Mouse (Mus musculus) midbrain, postnatal 0 days (tissue): ENCODE measurements around the gene Ost4. TPM values are rescaled to one million over a fixed set of nuclear protein-coding genes. Genes with fewer than 3 reads are reported as not detected.

Experiments
- ATAC-seq: fragments of 200-750 bp; cut with Nextera tagmentation; 2 replicates; pipeline ENCODE4 v1.8.0; 2017; ENCODE audit warnings: moderate number of reproducible peaks, mild to moderate bottlenecking, moderate TSS enrichment, moderate library complexity; ENCODE audit not compliant: low FRiP score
- DNase-seq: peaks from one replicate; pipeline ENCODE4 v3.0.0-alpha.2; 2015; ENCODE audit warnings: low spot score
- H3K27ac ChIP-seq: fragments of 300-500 bp; sonication (generic); 2 replicates; pipeline ENCODE4 v1.5.1; 2014; ENCODE audit warnings: low read depth, mild to moderate bottlenecking, low read length, mixed read lengths
- H3K27me3 ChIP-seq: fragments of 300-500 bp; sonication (generic); 2 replicates; pipeline ENCODE4 v1.6.1; 2014; ENCODE audit warnings: low read length, control low read depth, mixed read lengths; ENCODE audit not compliant: insufficient read depth
- H3K36me3 ChIP-seq: fragments of 300-500 bp; sonication (generic); 2 replicates; pipeline ENCODE4 v1.6.1; 2014; ENCODE audit warnings: low read length, control low read depth, mixed read lengths; ENCODE audit not compliant: insufficient read depth
- H3K4me1 ChIP-seq: fragments of 300-500 bp; sonication (generic); 2 replicates; pipeline ENCODE4 v1.6.1; 2014; ENCODE audit warnings: mild to moderate bottlenecking, control low read depth, antibody characterized with exemption, low read length, mixed read lengths; ENCODE audit not compliant: insufficient read depth
- H3K4me2 ChIP-seq: fragments of 300-500 bp; sonication (generic); 2 replicates; pipeline ENCODE4 v1.6.1; 2014; ENCODE audit warnings: low read depth, mild to moderate bottlenecking, low read length, mixed read lengths; ENCODE audit not compliant: poor library complexity, severe bottlenecking
- H3K4me3 ChIP-seq: fragments of 300-500 bp; sonication (generic); 2 replicates; pipeline ENCODE4 v1.5.1; 2014; ENCODE audit warnings: low read depth, mild to moderate bottlenecking, low read length, moderate library complexity
- H3K9ac ChIP-seq: fragments of 300-500 bp; sonication (generic); replicated peaks from 2 replicates; pipeline ENCODE4 v1.6.1; 2014; ENCODE audit warnings: mild to moderate bottlenecking, low read length, moderate library complexity, mixed read lengths; ENCODE audit not compliant: poor library complexity, severe bottlenecking
- H3K9me3 ChIP-seq: fragments of 300-500 bp; sonication (generic); 2 replicates; pipeline ENCODE4 v1.6.1; 2016; ENCODE audit warnings: low read length, control low read depth
- CTCF ChIP-seq: IDR thresholded peaks from 2 replicates; pipeline ENCODE4 v1.5.1; 2016; ENCODE audit warnings: antibody characterized with exemption, mild to moderate bottlenecking
- WGBS: fragments of 180-500 bp; shearing (Covaris S2); extraction: QIAGEN DNeasy Blood & Tissue Kit; methylation state at CpG from one replicate; pipeline ENCODE4 v1.1.7; 2014; 5-methylcytosine and 5-hydroxymethylcytosine counted together
- polyA plus RNA-seq: library from polyadenylated mRNA; unstranded; fragments of >200 nt; fragmentation: Nextera tagmentation; extraction: Ambion mirVana; gene quantifications from 2 replicates; pipeline ENCODE4 v1.2.1, GENCODE M21; 2015
- total RNA-seq: library from RNA; depleted of rRNA; stranded (reverse); fragments of >200 nt; gene quantifications from 2 replicates; pipeline ENCODE4 v1.2.3, GENCODE M21; 2014; rRNA removed

Ost4 gene
- total and polyA plus RNA-seq, 2 experiments from 2014 or later: 123 to 175 TPM

DNA sequence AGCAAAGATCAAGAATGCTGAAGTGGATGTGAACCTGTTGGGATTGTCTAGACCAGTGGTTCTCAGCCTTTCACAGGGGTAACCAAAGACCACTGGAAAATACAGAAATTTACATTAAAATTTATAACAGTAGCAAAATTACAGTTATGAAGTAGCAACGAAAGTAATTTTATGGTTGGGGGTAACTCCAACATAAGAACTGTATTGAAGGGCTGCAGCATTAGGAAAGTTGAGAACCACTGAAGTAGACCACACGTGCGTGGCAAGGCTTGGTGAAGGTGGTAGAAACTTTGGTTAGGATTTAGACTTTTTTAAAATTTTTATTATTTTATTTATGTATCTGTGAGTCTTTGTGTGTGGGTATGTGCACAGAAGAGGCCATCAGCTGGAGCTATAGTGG, 39.9 kb downstream of the Ost4 start, which contains the start of gene Tmem214:
Gene Tmem214 (plus strand): TSS at position 301 of the 400 bp plus-strand sequence.
- peak within 1 kb of the TSS; percentile 66 for H3K4me2 ChIP-seq
- H3K9ac ChIP-seq: no peak within 1 kb of the TSS
- no peak within 1 kb of the TSS for H3K27ac ChIP-seq
- TF ChIP-seq CTCF: no peak
- no peak for ATAC-seq
- no peak within 1 kb of the TSS for H3K4me3 ChIP-seq
- no peak for DNase-seq
- H3K36me3 ChIP-seq: peaks cover 42% of the 10 kb centered on the region
- no peaks in the 10 kb centered on the region for H3K9me3 ChIP-seq
- peaks cover 5% of the 10 kb centered on the region; the same call in 1 of the 2 replicates for H3K4me1 ChIP-seq
- no peaks in the 10 kb centered on the region for H3K27me3 ChIP-seq
- WGBS: 94% methylated on average over 3 of the region's 3 CpGs

DNA sequence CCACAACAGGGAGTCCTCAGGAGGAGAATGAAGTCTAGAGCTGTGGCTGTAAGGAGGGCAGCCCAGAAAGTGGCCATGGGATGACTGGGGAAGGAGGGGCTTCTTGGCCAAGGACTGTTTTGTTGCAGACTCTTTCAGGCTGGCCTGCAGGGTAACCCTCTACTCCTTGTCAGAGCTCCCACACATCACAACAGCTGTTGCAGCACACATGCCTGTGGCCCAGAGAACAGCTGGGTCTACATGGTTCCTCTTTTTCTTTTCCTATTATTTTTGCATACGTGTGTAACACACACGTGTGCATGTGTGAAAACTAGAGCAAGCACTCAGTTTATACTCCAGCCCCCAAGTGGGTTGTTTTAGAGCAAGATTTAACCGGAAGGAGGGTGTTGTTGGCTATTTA, 40.7 kb downstream of the Ost4 start:
- Histone ChIP-seq H3K27ac (no peak overlapping the region), H3K9ac (no peak overlapping the region), H3K4me3 (no peak overlapping the region), H3K9me3 (no peaks in the 10 kb centered on the region), H3K27me3 (no peaks in the 10 kb centered on the region), H3K4me2 (no peak overlapping the region), H3K4me1 (peaks cover 5% of the 10 kb centered on the region; the same call in 1 of the 2 replicates), H3K36me3 (peaks cover 41% of the 10 kb centered on the region)
- 97% methylated on average over 3 of the region's 3 CpGs for WGBS
- DNase-seq (no peak), ATAC-seq (no peak)
- no peak for TF ChIP-seq CTCF

DNA sequence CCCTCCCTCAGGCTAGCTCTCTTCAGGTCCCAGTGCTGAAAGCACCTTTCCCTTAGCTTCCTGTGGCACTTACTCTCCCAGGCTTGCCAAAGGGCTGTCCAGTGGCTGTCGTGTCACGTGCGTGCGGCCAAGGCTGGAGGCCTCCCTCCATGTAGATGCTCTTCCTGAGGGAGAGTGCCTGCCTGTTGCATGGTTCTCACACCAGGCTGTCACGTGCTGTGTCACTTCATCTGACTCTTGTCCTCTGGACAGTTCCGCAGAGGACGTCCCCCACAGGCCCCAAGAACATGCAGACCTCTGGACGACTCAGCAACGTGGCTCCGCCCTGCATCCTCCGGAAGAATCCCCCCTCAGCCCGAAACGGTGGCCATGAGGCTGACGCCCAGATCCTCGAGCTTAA, 43.3 kb downstream of the Ost4 start:
- peaks cover 34% of the 10 kb centered on the region for H3K36me3 ChIP-seq
- no peaks in the 10 kb centered on the region for H3K4me1 ChIP-seq
- no peaks in the 10 kb centered on the region for H3K27me3 ChIP-seq
- no peak overlapping the region for H3K9ac ChIP-seq
- no peak overlapping the region for H3K27ac ChIP-seq
- no peak overlapping the region for H3K4me2 ChIP-seq
- no peak for TF ChIP-seq CTCF
- H3K4me3 ChIP-seq: no peak overlapping the region
- no peaks in the 10 kb centered on the region for H3K9me3 ChIP-seq
- DNase-seq (no peak), ATAC-seq (no peak)
- WGBS: 56% methylated on average over 15 of the region's 15 CpGs

DNA sequence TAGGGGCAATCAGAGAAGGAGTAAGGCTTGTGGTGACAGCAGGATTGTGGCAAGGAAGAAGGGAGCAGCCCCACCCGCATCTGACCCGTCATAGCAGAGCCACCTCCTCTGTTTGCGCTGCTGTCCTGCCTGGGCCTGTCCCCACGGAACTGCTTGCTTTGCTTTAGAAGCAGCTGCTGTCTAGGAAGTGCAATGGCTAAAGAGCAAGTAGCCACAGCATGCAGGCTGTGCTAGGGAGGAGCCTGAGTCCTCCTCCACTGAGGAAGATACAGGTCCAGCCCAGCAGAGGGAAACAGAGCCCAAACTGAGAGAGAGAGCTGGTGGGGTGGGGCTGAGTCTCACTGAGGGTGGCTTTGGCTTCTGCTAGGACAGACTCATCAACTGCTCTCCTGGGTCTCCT, 43.7 kb downstream of the Ost4 start:
- Histone ChIP-seq H3K4me2 (no peak overlapping the region), H3K4me1 (no peaks in the 10 kb centered on the region), H3K9me3 (no peaks in the 10 kb centered on the region), H3K27ac (no peak overlapping the region), H3K9ac (no peak overlapping the region), H3K36me3 (peaks cover 34% of the 10 kb centered on the region), H3K4me3 (no peak overlapping the region), H3K27me3 (no peaks in the 10 kb centered on the region)
- DNase-seq (no peak), ATAC-seq (no peak)
- TF ChIP-seq CTCF: peak; percentile 31; the same call in 1 of the 2 replicates
- WGBS: 51% methylated on average over 4 of the region's 4 CpGs

DNA sequence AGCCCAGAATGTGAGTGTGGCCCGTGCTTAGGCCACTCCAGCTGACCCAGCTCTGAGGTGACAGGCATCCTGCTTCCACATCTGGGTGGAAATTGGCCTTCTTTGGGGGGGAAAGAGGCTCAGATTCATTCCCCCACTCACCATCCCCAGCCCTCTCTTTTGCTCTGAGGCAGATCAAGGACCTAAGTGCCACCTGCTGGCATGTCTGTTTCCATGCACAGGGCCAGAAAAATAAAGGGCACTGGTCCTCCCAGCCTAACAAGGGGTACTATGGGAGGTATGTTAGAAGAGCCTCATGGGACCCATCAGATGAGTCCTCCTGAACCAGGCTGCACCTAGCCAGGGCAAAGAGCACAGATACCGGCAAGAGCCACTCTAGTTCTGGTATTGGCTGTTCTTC, 51.5 kb downstream of the Ost4 start:
- H3K27ac ChIP-seq: no peak overlapping the region
- 0 out of 2 replicates have a peak, but pooled peaks cover 3% of the 10 kb centered on the region for H3K36me3 ChIP-seq
- 88% methylated on average over 2 of the region's 2 CpGs for WGBS
- H3K9me3 ChIP-seq: no peaks in the 10 kb centered on the region
- DNase-seq (no peak), ATAC-seq (no peak)
- no peaks in the 10 kb centered on the region for H3K27me3 ChIP-seq
- no peak overlapping the region for H3K9ac ChIP-seq
- no peak overlapping the region for H3K4me3 ChIP-seq
- H3K4me1 ChIP-seq: no peaks in the 10 kb centered on the region
- TF ChIP-seq CTCF: peak; percentile 65
- no peak overlapping the region for H3K4me2 ChIP-seq

Other genes with a start within 250 kb of the Ost4 start
- gene Cenpa, start 241.0 kb downstream of the Ost4 start, total RNA-seq: 8.9 and 9.4 TPM in 2 replicates
- 19.6 and 22.6 TPM in 2 replicates for gene Cenpa, start 241.0 kb downstream of the Ost4 start, polyA plus RNA-seq
- gene Dpysl5, start 196.2 kb downstream of the Ost4 start, total RNA-seq: 334 and 374 TPM in 2 replicates
- gene Dpysl5, start 196.2 kb downstream of the Ost4 start, polyA plus RNA-seq: 232 and 234 TPM in 2 replicates
- 105 and 112 TPM in 2 replicates for gene Mapre3, start 93.1 kb downstream of the Ost4 start, total RNA-seq
- 172 and 175 TPM in 2 replicates for gene Mapre3, start 93.1 kb downstream of the Ost4 start, polyA plus RNA-seq
- gene Tmem214, start 39.8 kb downstream of the Ost4 start, total RNA-seq: 77.5 and 78.3 TPM in 2 replicates
- gene Tmem214, start 39.8 kb downstream of the Ost4 start, polyA plus RNA-seq: 64.5 and 64.6 TPM in 2 replicates
- gene Agbl5, start 19.1 kb downstream of the Ost4 start, total RNA-seq: 50.7 and 73.4 TPM in 2 replicates
- gene Agbl5, start 19.1 kb downstream of the Ost4 start, polyA plus RNA-seq: 19.1 and 22.3 TPM in 2 replicates
- 7.4 and 11.8 TPM in 2 replicates for gene Emilin1, start 5.6 kb upstream of the Ost4 start, total RNA-seq
- gene Emilin1, start 5.6 kb upstream of the Ost4 start, polyA plus RNA-seq: 9.0 and 9.8 TPM in 2 replicates
- 1.4 and 12.3 TPM in 2 replicates for gene Khk, start 13.6 kb upstream of the Ost4 start, total RNA-seq
- gene Khk, start 13.6 kb upstream of the Ost4 start, polyA plus RNA-seq: 14.3 and 17.6 TPM in 2 replicates
- gene Cgref1, start 37.8 kb upstream of the Ost4 start, total RNA-seq: 162 and 185 TPM in 2 replicates
- gene Cgref1, start 37.8 kb upstream of the Ost4 start, polyA plus RNA-seq: 108 TPM in 2 replicates
- 37.6 and 37.7 TPM in 2 replicates for gene Preb, start 52.6 kb upstream of the Ost4 start, total RNA-seq
- gene Preb, start 52.6 kb upstream of the Ost4 start, polyA plus RNA-seq: 89.6 and 101 TPM in 2 replicates
- 0.05 TPM in 1 of 2 replicates, not detected in the other for gene Tcf23, start 60.9 kb upstream of the Ost4 start, total RNA-seq
- 0.07 and 0.09 TPM in 2 replicates for gene Tcf23, start 60.9 kb upstream of the Ost4 start, polyA plus RNA-seq
- 138 and 155 TPM in 2 replicates for gene Atraid, start 140.5 kb upstream of the Ost4 start, total RNA-seq
- 235 and 243 TPM in 2 replicates for gene Atraid, start 140.5 kb upstream of the Ost4 start, polyA plus RNA-seq
- gene Slc5a6, start 141.1 kb upstream of the Ost4 start, total RNA-seq: 43.8 and 44.9 TPM in 2 replicates
- gene Slc5a6, start 141.1 kb upstream of the Ost4 start, polyA plus RNA-seq: 32.3 and 33.0 TPM in 2 replicates
- gene Cad, start 147.0 kb upstream of the Ost4 start, total RNA-seq: 39.5 and 44.8 TPM in 2 replicates
- gene Cad, start 147.0 kb upstream of the Ost4 start, polyA plus RNA-seq: 6.7 and 7.8 TPM in 2 replicates
- gene Dnajc5g, start 198.5 kb upstream of the Ost4 start, total RNA-seq: not detected in 2 replicates
- not detected in 2 replicates for gene Dnajc5g, start 198.5 kb upstream of the Ost4 start, polyA plus RNA-seq
- gene Slc30a3, start 200.4 kb upstream of the Ost4 start, total RNA-seq: 19.3 and 24.1 TPM in 2 replicates
- 14.0 and 20.6 TPM in 2 replicates for gene Slc30a3, start 200.4 kb upstream of the Ost4 start, polyA plus RNA-seq
- gene Trim54, start 208.9 kb upstream of the Ost4 start, total RNA-seq: 0.33 TPM in 1 of 2 replicates, not detected in the other
- gene Trim54, start 208.9 kb upstream of the Ost4 start, polyA plus RNA-seq: not detected in 2 replicates
- gene Ucn, start 231.0 kb upstream of the Ost4 start, total RNA-seq: not detected in 2 replicates
- gene Ucn, start 231.0 kb upstream of the Ost4 start, polyA plus RNA-seq: not detected in 2 replicates
- gene Mpv17, start 246.5 kb upstream of the Ost4 start, total RNA-seq: 42.5 and 65.5 TPM in 2 replicates
- 38.8 and 41.8 TPM in 2 replicates for gene Mpv17, start 246.5 kb upstream of the Ost4 start, polyA plus RNA-seq